Mouse (Mus musculus): ENCODE measurements around the gene Ak4. TPM values are rescaled to one million over a fixed set of nuclear protein-coding genes. Genes with fewer than 3 reads are reported as not detected.
"Not testable (repeated sequence)": the region's sequence is repeated elsewhere in the genome, so short reads cannot be mapped to it uniquely, and the experiment has no call there.

Gene Ak4
- polyA plus RNA-seq, 1 experiment from 2014 or later = 11.6 TPM

- ATAC-seq (ENCODE audit: insufficient read depth, low FRiP score, low TSS enrichment) (no peak), DNase-seq (ENCODE audit: low spot score) (no peak)
- no peak overlapping the region for H3K27ac ChIP-seq (ENCODE audit: low read depth, low read length)
- WGBS = 90% methylated on average over 8 of the region's 8 CpGs
- no peaks in the 10 kb centered on the region for H3K4me1 ChIP-seq (ENCODE audit: control insufficient read depth, insufficient read depth, low read length)
- H3K27me3 ChIP-seq (ENCODE audit: control insufficient read depth, insufficient read depth, low read length) = no peaks in the 10 kb centered on the region
- H3K4me3 ChIP-seq (ENCODE audit: low read depth, low read length) = no peak overlapping the region
- no peak overlapping the region for H3K9ac ChIP-seq (ENCODE audit: low read length)
- no peaks in the 10 kb centered on the region for H3K9me3 ChIP-seq (ENCODE audit: control insufficient read depth, low read length)
- H3K4me2 ChIP-seq (ENCODE audit: low read depth) = no peak overlapping the region
- no peaks in the 10 kb centered on the region for H3K36me3 ChIP-seq (ENCODE audit: control insufficient read depth, insufficient read depth, low read length)
These were observed 30.8 kb upstream of the Ak4 start for GRCm38 (mm10) chr4:101388246-101388645.

- not testable (repeated sequence) for ATAC-seq (ENCODE audit: insufficient read depth, low FRiP score, low TSS enrichment)
These were observed 30.4 kb upstream of the Ak4 start for GRCm38 (mm10) chr4:101388656-101389055.

GRCm38 (mm10) chr4:101392229-101392628, 26.8 kb upstream of the Ak4 start:
- no peak overlapping the region for H3K4me3 ChIP-seq (ENCODE audit: low read depth, low read length)
- no peaks in the 10 kb centered on the region for H3K4me1 ChIP-seq (ENCODE audit: control insufficient read depth, insufficient read depth, low read length)
- DNase-seq (ENCODE audit: low spot score) (no peak), ATAC-seq (ENCODE audit: insufficient read depth, low FRiP score, low TSS enrichment) (no peak)
- no peaks in the 10 kb centered on the region for H3K9me3 ChIP-seq (ENCODE audit: control insufficient read depth, low read length)
- H3K9ac ChIP-seq (ENCODE audit: low read length) = no peak overlapping the region
- no peak overlapping the region for H3K4me2 ChIP-seq (ENCODE audit: low read depth)
- no peaks in the 10 kb centered on the region for H3K27me3 ChIP-seq (ENCODE audit: control insufficient read depth, insufficient read depth, low read length)
- H3K27ac ChIP-seq (ENCODE audit: low read depth, low read length) = no peak overlapping the region
- WGBS = 43% methylated on average over 2 of the region's 2 CpGs
- H3K36me3 ChIP-seq (ENCODE audit: control insufficient read depth, insufficient read depth, low read length) = no peaks in the 10 kb centered on the region

More at GRCm38 (mm10) chr4:101388656-101389055, 30.4 kb upstream of the Ak4 start:
- not testable (repeated sequence) for H3K4me1 ChIP-seq (ENCODE audit: control insufficient read depth, insufficient read depth, low read length); H3K36me3 ChIP-seq (ENCODE audit: control insufficient read depth, insufficient read depth, low read length); H3K9me3 ChIP-seq (ENCODE audit: control insufficient read depth, low read length); DNase-seq (ENCODE audit: low spot score); H3K27ac ChIP-seq (ENCODE audit: low read depth, low read length); H3K4me3 ChIP-seq (ENCODE audit: low read depth, low read length); H3K4me2 ChIP-seq (ENCODE audit: low read depth); H3K27me3 ChIP-seq (ENCODE audit: control insufficient read depth, insufficient read depth, low read length); H3K9ac ChIP-seq (ENCODE audit: low read length)
- WGBS = 88% methylated on average over 6 of the region's 6 CpGs

GRCm38 (mm10) chr4:101393292-101393711, 25.8 kb upstream of the Ak4 start:
- H3K27me3 ChIP-seq (ENCODE audit: control insufficient read depth, insufficient read depth, low read length) = no peaks in the 10 kb centered on the region
- WGBS = 75% methylated on average over 5 of the region's 5 CpGs
- H3K4me1 ChIP-seq (ENCODE audit: control insufficient read depth, insufficient read depth, low read length) = no peaks in the 10 kb centered on the region
- no peak overlapping the region for H3K4me3 ChIP-seq (ENCODE audit: low read depth, low read length)
- no peak overlapping the region for H3K27ac ChIP-seq (ENCODE audit: low read depth, low read length)
- no peaks in the 10 kb centered on the region for H3K36me3 ChIP-seq (ENCODE audit: control insufficient read depth, insufficient read depth, low read length)
- H3K9ac ChIP-seq (ENCODE audit: low read length) = no peak overlapping the region
- DNase-seq (ENCODE audit: low spot score) (no peak), ATAC-seq (ENCODE audit: insufficient read depth, low FRiP score, low TSS enrichment) (no peak)
- H3K4me2 ChIP-seq (ENCODE audit: low read depth) = no peak overlapping the region
- H3K9me3 ChIP-seq (ENCODE audit: control insufficient read depth, low read length) = no peaks in the 10 kb centered on the region

GRCm38 (mm10) chr4:101395021-101395533, 24.0 kb upstream of the Ak4 start:
- DNase-seq (ENCODE audit: low spot score) (no peak), ATAC-seq (ENCODE audit: insufficient read depth, low FRiP score, low TSS enrichment) (no peak)
- WGBS = 85% methylated on average over 8 of the region's 8 CpGs
- Histone ChIP-seq H3K9ac (ENCODE audit: low read length) (no peak overlapping the region), H3K4me1 (ENCODE audit: control insufficient read depth, insufficient read depth, low read length) (no peaks in the 10 kb centered on the region), H3K4me2 (ENCODE audit: low read depth) (no peak overlapping the region), H3K36me3 (ENCODE audit: control insufficient read depth, insufficient read depth, low read length) (no peaks in the 10 kb centered on the region), H3K27ac (ENCODE audit: low read depth, low read length) (no peak overlapping the region), H3K9me3 (ENCODE audit: control insufficient read depth, low read length) (no peaks in the 10 kb centered on the region), H3K27me3 (ENCODE audit: control insufficient read depth, insufficient read depth, low read length) (no peaks in the 10 kb centered on the region), H3K4me3 (ENCODE audit: low read depth, low read length) (no peak overlapping the region)

GRCm38 (mm10) chr4:101400025-101400594, 19.0 kb upstream of the Ak4 start:
- Histone ChIP-seq H3K36me3 (ENCODE audit: control insufficient read depth, insufficient read depth, low read length) (no peaks in the 10 kb centered on the region), H3K27ac (ENCODE audit: low read depth, low read length) (no peak overlapping the region), H3K27me3 (ENCODE audit: control insufficient read depth, insufficient read depth, low read length) (no peaks in the 10 kb centered on the region), H3K4me1 (ENCODE audit: control insufficient read depth, insufficient read depth, low read length) (no peaks in the 10 kb centered on the region), H3K4me3 (ENCODE audit: low read depth, low read length) (no peak overlapping the region), H3K4me2 (ENCODE audit: low read depth) (no peak overlapping the region), H3K9me3 (ENCODE audit: control insufficient read depth, low read length) (no peaks in the 10 kb centered on the region), H3K9ac (ENCODE audit: low read length) (no peak overlapping the region)
- ATAC-seq (ENCODE audit: insufficient read depth, low FRiP score, low TSS enrichment) (no peak), DNase-seq (ENCODE audit: low spot score) (no peak)
- WGBS = 90% methylated on average over 4 of the region's 4 CpGs

- WGBS = 80% methylated on average over 1 of the region's 1 CpGs
- Histone ChIP-seq H3K27me3 (ENCODE audit: control insufficient read depth, insufficient read depth, low read length) (no peaks in the 10 kb centered on the region), H3K4me3 (ENCODE audit: low read depth, low read length) (no peak overlapping the region), H3K4me2 (ENCODE audit: low read depth) (no peak overlapping the region), H3K27ac (ENCODE audit: low read depth, low read length) (no peak overlapping the region), H3K36me3 (ENCODE audit: control insufficient read depth, insufficient read depth, low read length) (no peaks in the 10 kb centered on the region), H3K9ac (ENCODE audit: low read length) (no peak overlapping the region), H3K9me3 (ENCODE audit: control insufficient read depth, low read length) (no peaks in the 10 kb centered on the region), H3K4me1 (ENCODE audit: control insufficient read depth, insufficient read depth, low read length) (no peaks in the 10 kb centered on the region)
- ATAC-seq (ENCODE audit: insufficient read depth, low FRiP score, low TSS enrichment) (no peak), DNase-seq (ENCODE audit: low spot score) (no peak)
These were observed 17.1 kb upstream of the Ak4 start for GRCm38 (mm10) chr4:101401945-101402344.

- no peak for ATAC-seq (ENCODE audit: insufficient read depth, low FRiP score, low TSS enrichment)
- Histone ChIP-seq H3K4me2 (ENCODE audit: low read depth) (no peak overlapping the region), H3K36me3 (ENCODE audit: control insufficient read depth, insufficient read depth, low read length) (no peaks in the 10 kb centered on the region), H3K4me1 (ENCODE audit: control insufficient read depth, insufficient read depth, low read length) (no peaks in the 10 kb centered on the region), H3K9me3 (ENCODE audit: control insufficient read depth, low read length) (no peaks in the 10 kb centered on the region), H3K9ac (ENCODE audit: low read length) (no peak overlapping the region), H3K27me3 (ENCODE audit: control insufficient read depth, insufficient read depth, low read length) (no peaks in the 10 kb centered on the region), H3K4me3 (ENCODE audit: low read depth, low read length) (no peak overlapping the region), H3K27ac (ENCODE audit: low read depth, low read length) (no peak overlapping the region)
- 81% methylated on average over 3 of the region's 3 CpGs for WGBS
- DNase-seq (ENCODE audit: low spot score) = no peak
These were observed 14.2 kb upstream of the Ak4 start for GRCm38 (mm10) chr4:101404863-101405262.

- Histone ChIP-seq H3K27ac (ENCODE audit: low read depth, low read length) (no peak overlapping the region), H3K4me1 (ENCODE audit: control insufficient read depth, insufficient read depth, low read length) (no peaks in the 10 kb centered on the region), H3K9ac (ENCODE audit: low read length) (no peak overlapping the region), H3K36me3 (ENCODE audit: control insufficient read depth, insufficient read depth, low read length) (no peaks in the 10 kb centered on the region), H3K4me2 (ENCODE audit: low read depth) (no peak overlapping the region), H3K4me3 (ENCODE audit: low read depth, low read length) (no peak overlapping the region), H3K27me3 (ENCODE audit: control insufficient read depth, insufficient read depth, low read length) (no peaks in the 10 kb centered on the region), H3K9me3 (ENCODE audit: control insufficient read depth, low read length) (no peaks in the 10 kb centered on the region)
- 82% methylated on average over 4 of the region's 4 CpGs for WGBS
- DNase-seq (ENCODE audit: low spot score) (no peak), ATAC-seq (ENCODE audit: insufficient read depth, low FRiP score, low TSS enrichment) (no peak)
These were observed 12.5 kb upstream of the Ak4 start for GRCm38 (mm10) chr4:101406411-101407196.

Measured in neural tube, embryonic 11.5 days (tissue).